Mouse (Mus musculus) olfactory bulb, adult 2 months (tissue): Measurements from ENCODE around the gene Pts. TPM values are rescaled to one million over a fixed set of nuclear protein-coding genes. Genes with fewer than 3 reads are reported as not detected.

Experiments used
- H3K27ac ChIP-seq: fragments of 200-500 bp; 2 replicates; pipeline ENCODE4 v1.5.1; 2012; ENCODE audit warnings: low read depth, low read length; ENCODE audit not compliant: insufficient read depth
- H3K4me1 ChIP-seq: fragments of 200-500 bp; 2 replicates; pipeline ENCODE4 v1.6.1; 2012; ENCODE audit warnings: low read length; ENCODE audit not compliant: control insufficient read depth, insufficient read depth
- H3K4me3 ChIP-seq: fragments of 200-500 bp; 2 replicates; pipeline ENCODE4 v1.5.1; 2012; ENCODE audit warnings: mild to moderate bottlenecking, low read depth, low read length, moderate library complexity; ENCODE audit not compliant: insufficient read depth
- CTCF ChIP-seq: fragments of 200-500 bp; IDR thresholded peaks from 2 replicates; pipeline ENCODE4 v1.5.1; 2012; ENCODE audit warnings: low read depth, mild to moderate bottlenecking, low read length, moderate library complexity; ENCODE audit not compliant: insufficient read depth
- POLR2A ChIP-seq: fragments of 200-500 bp; IDR thresholded peaks from 2 replicates; pipeline ENCODE4 v1.6.1; 2012; ENCODE audit warnings: mild to moderate bottlenecking, low read depth, low read length, moderate library complexity; ENCODE audit not compliant: insufficient read depth
- WGBS: fragments of 180-500 bp; shearing (Covaris S2); methylation state at CpG from one replicate; pipeline ENCODE4 v1.1.7; 2018; 5-methylcytosine and 5-hydroxymethylcytosine counted together
- polyA plus RNA-seq: library from polyadenylated mRNA; stranded (reverse); fragments of >200 nt; gene quantifications from 2 replicates; pipeline ENCODE4 v1.2.4, GENCODE M21; 2012; ENCODE audit warnings: low replicate concordance; ENCODE audit not compliant: missing spikeins, insufficient read depth, insufficient read length

The Pts gene
- polyA plus RNA-seq, 1 experiment = not detected

DNA sequence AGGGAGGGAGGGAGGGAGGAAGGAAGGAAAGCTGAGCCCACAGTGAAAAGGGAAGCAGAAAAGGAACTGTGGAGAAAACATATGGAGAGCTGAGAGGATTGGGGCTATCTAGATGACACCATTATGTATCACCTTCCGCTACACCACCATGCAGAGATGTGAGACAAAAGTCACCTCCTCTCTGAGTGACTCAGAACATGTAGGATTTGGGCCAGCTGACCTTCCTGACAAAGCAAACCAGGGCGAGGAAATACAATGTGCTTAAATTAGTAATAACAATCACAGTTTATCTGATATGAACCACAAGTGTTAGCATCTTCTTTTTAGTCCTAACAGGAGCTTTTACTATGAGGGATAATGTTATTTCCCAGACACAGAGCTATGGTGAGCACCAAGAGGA lies 31.0 kb downstream of the Pts start:
- Histone ChIP-seq H3K4me3 (no peak overlapping the region), H3K4me1 (no peaks in the 10 kb centered on the region; the same call in 1 of the 2 replicates), H3K27ac (no peak overlapping the region)
- TF ChIP-seq POLR2A (no peak), CTCF (no peak)
- WGBS = 81% methylated on average over 2 of the region's 2 CpGs

DNA sequence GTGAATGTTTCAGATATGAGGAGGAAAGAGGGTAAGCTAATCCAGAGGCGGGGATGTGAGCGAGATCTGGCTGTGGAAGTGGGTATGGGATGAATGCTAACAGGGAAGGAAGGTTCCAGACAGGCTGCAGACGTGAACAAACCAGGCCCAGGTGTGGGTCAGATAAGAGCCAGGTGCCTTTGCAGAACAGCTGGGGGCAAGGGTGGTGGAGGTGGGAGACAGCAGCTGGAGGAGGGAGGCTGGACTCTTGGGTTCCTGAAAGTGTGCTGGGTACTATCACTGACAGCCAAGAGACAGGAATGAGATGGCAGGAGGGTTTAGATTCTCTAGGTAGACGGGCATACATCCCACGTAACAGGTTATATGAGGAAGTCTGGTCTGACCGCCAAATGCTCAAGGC lies 31.4 kb downstream of the Pts start:
- H3K4me3 ChIP-seq = no peak overlapping the region
- no peak overlapping the region for H3K27ac ChIP-seq
- no peak for TF ChIP-seq POLR2A
- no peak for TF ChIP-seq CTCF
- no peaks in the 10 kb centered on the region; the same call in 1 of the 2 replicates for H3K4me1 ChIP-seq
- WGBS = 83% methylated on average over 6 of the region's 6 CpGs

DNA sequence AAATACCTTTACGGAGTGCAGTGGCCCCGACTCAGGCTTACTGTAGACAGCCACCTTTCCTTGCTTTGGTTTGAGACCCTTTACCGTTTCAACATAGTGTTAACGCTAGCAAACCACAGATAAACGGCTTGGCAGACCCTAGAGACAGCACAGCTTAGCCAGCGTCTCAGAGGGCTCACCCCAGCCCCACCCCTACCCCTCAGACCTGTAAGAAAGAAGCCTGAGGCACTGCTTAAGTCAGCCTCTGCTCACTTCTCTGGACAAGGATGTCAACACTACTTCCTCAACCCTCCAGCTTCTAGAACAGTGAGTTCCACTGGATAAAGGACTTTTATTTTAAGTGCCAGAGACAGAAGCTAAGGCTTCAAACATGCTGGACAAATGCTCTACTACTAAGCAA lies 32.0 kb downstream of the Pts start:
- TF ChIP-seq CTCF = no peak
- TF ChIP-seq POLR2A = no peak
- 45% methylated on average over 6 of the region's 6 CpGs for WGBS
- no peaks in the 10 kb centered on the region; the same call in 1 of the 2 replicates for H3K4me1 ChIP-seq
- H3K27ac ChIP-seq = no peak overlapping the region
- no peak overlapping the region for H3K4me3 ChIP-seq

- 55% methylated on average over 6 of the region's 6 CpGs for WGBS
- H3K27ac ChIP-seq = no peak overlapping the region
- TF ChIP-seq CTCF (no peak), POLR2A (no peak)
Observed at GRCm38 (mm10) chr9:50496151-50496505, 32.4 kb downstream of the Pts start.

DNA sequence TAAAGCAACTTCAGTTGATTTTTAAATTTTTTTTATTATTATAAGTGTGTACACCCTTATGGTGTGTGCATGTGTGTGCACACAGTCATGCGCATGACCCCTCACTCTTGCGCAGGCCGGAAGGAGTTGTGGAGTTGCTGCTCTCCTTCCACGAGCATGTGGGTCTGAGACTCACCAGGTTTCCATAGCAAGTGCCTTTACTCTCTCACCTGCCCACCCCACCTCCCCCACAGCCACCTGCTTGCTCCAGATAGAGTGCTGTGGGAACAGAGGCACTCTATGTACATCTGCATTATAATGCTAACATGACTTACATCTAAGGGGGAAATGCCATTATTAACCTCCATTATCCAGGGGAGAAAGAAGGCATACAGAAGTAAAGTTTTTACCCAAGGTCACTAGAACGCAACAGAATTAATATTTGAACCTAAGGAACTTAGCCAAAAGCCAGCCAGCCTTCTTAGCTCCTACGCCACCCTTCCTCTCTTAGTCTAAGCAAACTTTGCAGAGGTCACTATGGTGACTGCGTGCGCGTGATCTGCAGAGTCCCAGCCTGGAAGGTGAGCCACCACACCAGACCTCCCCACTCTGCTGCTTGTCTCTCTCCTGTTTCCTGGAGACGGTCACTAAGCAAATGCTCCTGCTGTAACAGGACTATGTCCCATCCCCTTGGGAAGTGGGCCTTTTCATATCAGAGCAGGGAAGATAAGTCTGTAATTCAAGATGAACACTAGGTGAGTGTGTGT lies 32.9 kb downstream of the Pts start:
- WGBS = 87% methylated on average over 10 of the region's 10 CpGs
- TF ChIP-seq CTCF (no peak), POLR2A (no peak)
- H3K4me3 ChIP-seq = no peak overlapping the region

More at GRCm38 (mm10) chr9:50496151-50496505, 32.4 kb downstream of the Pts start:
- Histone ChIP-seq H3K4me3 (no peak overlapping the region), H3K4me1 (no peaks in the 10 kb centered on the region; the same call in 1 of the 2 replicates)

GRCm38 (mm10) chr9:50494311-50494710 lies 34.2 kb downstream of the Pts start, which contains the start of gene Plet1:
Gene Plet1, plus strand, starts transcription at chr9:50494525.
- 89% methylated on average over 6 of the region's 6 CpGs for WGBS
- Histone ChIP-seq H3K27ac (no peak within 1 kb of the TSS), H3K4me3 (no peak within 1 kb of the TSS), H3K4me1 (no peaks in the 10 kb centered on the region; the same call in 1 of the 2 replicates)
- TF ChIP-seq CTCF (no peak), POLR2A (no peak)

More for the DNA sequence above, 32.9 kb downstream of the Pts start:
- no peaks in the 10 kb centered on the region; the same call in 1 of the 2 replicates for H3K4me1 ChIP-seq
- no peak overlapping the region for H3K27ac ChIP-seq

DNA sequence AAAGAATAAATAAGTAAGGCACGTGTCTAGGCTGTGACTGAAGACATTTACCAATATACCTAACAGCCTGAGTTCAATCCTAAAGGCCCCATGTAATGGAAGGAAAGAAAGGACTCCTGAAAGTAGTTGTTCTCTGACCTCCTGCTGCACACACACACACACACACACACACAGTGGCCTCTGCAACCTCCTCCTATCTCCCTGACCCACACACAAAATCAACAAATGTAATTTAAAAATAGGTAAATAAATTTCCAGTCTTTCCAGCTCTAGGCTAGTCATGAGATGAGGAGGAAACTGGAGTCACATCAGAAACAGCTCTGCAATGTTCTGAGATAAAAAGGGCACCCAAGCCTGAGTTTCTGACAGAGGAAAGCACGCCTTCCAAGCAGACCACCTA lies 34.7 kb downstream of the Pts start:
- no peak for TF ChIP-seq CTCF
- no peak for TF ChIP-seq POLR2A
- 83% methylated on average over 2 of the region's 2 CpGs for WGBS
- Histone ChIP-seq H3K4me3 (no peak overlapping the region), H3K27ac (no peak overlapping the region), H3K4me1 (no peaks in the 10 kb centered on the region; the same call in 1 of the 2 replicates)

GRCm38 (mm10) chr9:50491531-50492045 lies 36.9 kb downstream of the Pts start:
- Histone ChIP-seq H3K27ac (no peak overlapping the region), H3K4me1 (no peaks in the 10 kb centered on the region; the same call in 1 of the 2 replicates), H3K4me3 (no peak overlapping the region)
- WGBS = 74% methylated on average over 2 of the region's 2 CpGs
- TF ChIP-seq POLR2A (no peak), CTCF (no peak)

DNA sequence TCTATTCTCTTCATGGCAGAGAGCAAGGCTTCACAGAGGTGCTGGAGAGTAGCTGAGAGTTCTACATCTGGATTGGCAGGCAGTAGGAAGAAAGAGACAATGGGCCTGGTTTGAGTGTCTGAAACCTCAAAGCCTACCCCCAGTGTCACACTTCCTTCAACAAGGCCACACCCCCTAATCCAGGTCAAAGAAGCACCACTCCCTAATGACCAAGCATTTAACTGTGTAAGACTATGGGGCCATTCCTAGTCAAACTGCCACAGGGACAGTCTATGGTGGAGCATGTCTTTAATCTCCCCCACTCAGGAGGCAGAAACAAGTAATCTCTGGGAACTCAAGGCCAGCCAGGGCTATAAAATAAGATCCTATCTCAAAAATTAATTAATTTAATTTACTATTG lies 37.7 kb downstream of the Pts start:
- H3K4me3 ChIP-seq = no peak overlapping the region
- TF ChIP-seq CTCF (no peak), POLR2A (no peak)
- H3K27ac ChIP-seq = no peak overlapping the region
- H3K4me1 ChIP-seq = no peaks in the 10 kb centered on the region; the same call in 1 of the 2 replicates

DNA sequence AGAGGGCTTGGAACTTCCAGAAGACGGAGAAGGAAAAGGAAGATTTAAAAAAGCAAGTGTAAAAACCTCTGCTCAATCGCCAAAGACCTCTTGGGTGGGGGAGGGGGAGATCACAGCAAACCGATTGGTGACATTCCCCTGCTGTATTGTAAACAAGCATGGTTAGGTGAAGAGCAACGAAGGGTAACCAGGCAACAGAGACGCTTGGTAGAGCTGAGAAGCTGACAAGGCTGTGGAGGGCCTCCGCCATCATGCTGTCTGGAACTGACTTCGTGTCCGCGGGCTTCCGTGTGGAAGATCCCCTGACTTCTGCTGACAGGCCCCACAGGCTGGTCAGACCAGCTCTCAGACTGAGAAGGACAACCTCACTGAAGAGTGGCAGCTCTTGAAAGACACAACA lies 43.0 kb downstream of the Pts start:
- Histone ChIP-seq H3K4me3 (no peak overlapping the region), H3K4me1 (0 out of 2 replicates have a peak, but pooled peaks cover 3% of the 10 kb centered on the region), H3K27ac (no peak overlapping the region)
- 16% methylated on average over 10 of the region's 10 CpGs for WGBS
- TF ChIP-seq CTCF = no peak
- no peak for TF ChIP-seq POLR2A
